Mouse (Mus musculus) heart, postnatal 10 days (tissue): Measurements from ENCODE around the gene Cd248. TPM values are rescaled to one million over a fixed set of nuclear protein-coding genes. Genes with fewer than 3 reads are reported as not detected.

Experiments used
- DNase-seq, 2 experiments: peaks; one replicate each; pipeline ENCODE4 v3.0.0; 2021
- intact Hi-C: fragments of 180-260 bp; cut with DNase I; formaldehyde crosslinking; loops from one replicate; pipeline ENCODE4 v1.15.1; 2025
- total RNA-seq, 2 experiments: library from RNA; stranded (reverse); gene quantifications; 2 replicates each; pipeline ENCODE4 v1.2.3; 2021

The Cd248 gene
- total RNA-seq = 10 to 100 TPM; 33.8 to 39.7 TPM

GRCm38 (mm10) chr19:5067867-5068569 lies at the start of gene Cd248:
TSS of gene Cd248 (plus strand) at chr19:5068078.
- intact Hi-C loops = no loop called here
- DNase-seq = peak; percentile 81 to 84

GRCm38 (mm10) chr19:5018191-5018590 lies 49.7 kb upstream of the Cd248 start:
- no peak for DNase-seq
- intact Hi-C loops = no loop called here

- intact Hi-C loops = no loop called here
- no peak for DNase-seq
Measured at GRCm38 (mm10) chr19:5021416-5021815, 46.5 kb upstream of the Cd248 start.

- peak; percentile 94 to 96 for DNase-seq
- intact Hi-C loops = no loop called here
Measured at GRCm38 (mm10) chr19:5023621-5024479, 44.0 kb upstream of the Cd248 start, which contains the start of gene Slc29a2. TSS of gene Slc29a2 (plus strand) at chr19:5023860.

- intact Hi-C loops = no loop called here
Measured at GRCm38 (mm10) chr19:5026111-5026510, 41.8 kb upstream of the Cd248 start.

GRCm38 (mm10) chr19:5032686-5033085 lies 35.2 kb upstream of the Cd248 start:
- DNase-seq = no peak
- intact Hi-C loops = no loop called here

More at GRCm38 (mm10) chr19:5026111-5026510, 41.8 kb upstream of the Cd248 start:
- DNase-seq = no peak

GRCm38 (mm10) chr19:5036577-5036976 lies 31.3 kb upstream of the Cd248 start:
- intact Hi-C loops = no loop called here
- DNase-seq = no peak

- intact Hi-C loops = no loop called here
- DNase-seq = peak; percentile 82 to 83
Measured at GRCm38 (mm10) chr19:5037678-5038571, 30.0 kb upstream of the Cd248 start.

GRCm38 (mm10) chr19:5038709-5039156 lies 29.1 kb upstream of the Cd248 start, which contains the start of the genes B4gat1 and AC124502.3:
TSS of gene B4gat1 (plus strand) at chr19:5038826.
TSS of gene AC124502.3 (plus strand) at chr19:5038891.
- intact Hi-C loops = no loop called here
- peak; percentile 92 to 93 for DNase-seq

- intact Hi-C loops = no loop called here
Measured at GRCm38 (mm10) chr19:5039301-5040114, 28.4 kb upstream of the Cd248 start.

GRCm38 (mm10) chr19:5040862-5041523 lies 26.9 kb upstream of the Cd248 start, which contains the start of gene Brms1:
TSS of gene Brms1 (plus strand) at chr19:5041354.
- intact Hi-C loops = no loop called here
- DNase-seq = peak; percentile 93 to 97

More at GRCm38 (mm10) chr19:5039301-5040114, 28.4 kb upstream of the Cd248 start:
- peak; percentile 34 to 41 for DNase-seq

GRCm38 (mm10) chr19:5041588-5041987 lies 26.3 kb upstream of the Cd248 start:
- DNase-seq = no peak
- intact Hi-C loops = no loop called here

GRCm38 (mm10) chr19:5045531-5045930 lies 22.3 kb upstream of the Cd248 start:
- no peak for DNase-seq

GRCm38 (mm10) chr19:5048138-5049056 lies 19.5 kb upstream of the Cd248 start:
- intact Hi-C loops = no loop called here
- DNase-seq = no peak

More at GRCm38 (mm10) chr19:5045531-5045930, 22.3 kb upstream of the Cd248 start:
- intact Hi-C loops = no loop called here

- intact Hi-C loops = no loop called here
- no peak for DNase-seq
Measured at GRCm38 (mm10) chr19:5049325-5049724, 18.6 kb upstream of the Cd248 start.

GRCm38 (mm10) chr19:5050047-5050905 lies 17.6 kb upstream of the Cd248 start, which contains the start of gene Rin1:
TSS of gene Rin1 (plus strand) at chr19:5050481.
- intact Hi-C loops = no loop called here
- DNase-seq = peak; percentile 52 to 65

- intact Hi-C loops = no loop called here
- DNase-seq = peak in 1 of 2 experiments; percentile 41
Measured at GRCm38 (mm10) chr19:5051031-5051430, 16.8 kb upstream of the Cd248 start.
